In the genomic region with DNA sequence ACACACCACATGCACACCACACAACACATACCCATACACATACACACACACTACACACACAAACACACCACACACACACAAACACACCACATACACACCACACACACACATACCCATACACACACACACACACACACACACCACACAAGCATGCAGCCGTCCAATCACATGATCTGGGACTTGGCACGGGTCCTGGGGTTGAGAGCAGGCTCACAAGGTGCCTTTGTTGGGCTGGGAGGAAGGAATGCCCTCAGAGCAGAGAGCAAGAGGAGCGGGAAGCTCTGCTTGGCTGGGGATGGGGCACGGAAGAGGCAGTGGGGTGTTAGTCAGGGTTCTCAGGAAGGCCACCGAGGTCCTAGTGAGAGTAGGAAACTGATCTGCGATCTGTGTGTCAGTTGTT, we compare ENCODE assay signal across 17 mouse cellular contexts. TPM values are rescaled to one million over a fixed set of nuclear protein-coding genes. Genes with fewer than 3 reads are reported as not detected.
DNase-seq lines count a peak whose midpoint lies in the region; ATAC-seq and TF ChIP-seq lines count a peak whose summit lies in the region.
"Had no signal": no experiment of that assay in that cellular context is flagged by ENCODE, and none has a peak within 500 bp of the region (broad histone marks: within the 10 kb centered on the region; RNA-seq: fewer than 3 reads in every experiment).

No protein-coding gene starts in this region.

- H3K27me3 ChIP-seq in hindbrain, postnatal 0 days (ENCODE audit: insufficient read depth, low read length) = no peaks in the 10 kb centered on the region
- 0 out of 2 replicates have a peak, but pooled peaks cover 2% of the 10 kb centered on the region for H3K27me3 ChIP-seq in hindbrain, embryonic 13.5 days
- H3K27me3 ChIP-seq: Patski had no signal

- H3K36me3 ChIP-seq in hindbrain, postnatal 0 days (ENCODE audit: insufficient read depth, low read length) = no peaks in the 10 kb centered on the region
- H3K36me3 ChIP-seq in hindbrain, embryonic 13.5 days = no peaks in the 10 kb centered on the region
- H3K36me3 ChIP-seq: hindbrain, embryonic 10.5 days; midbrain, embryonic 13.5 days had no signal

- no peak overlapping the region for H3K4me3 ChIP-seq in hindbrain, postnatal 0 days (ENCODE audit: low read length)
- H3K4me3 ChIP-seq in hindbrain, embryonic 13.5 days = no peak overlapping the region
- H3K4me3 ChIP-seq: hindbrain, embryonic 10.5 days; midbrain, embryonic 13.5 days had no signal

- DNase-seq in cerebellum, adult 11-12 months = peak; percentile 31
- no peak for DNase-seq in cerebellum, adult 8-10 months
- DNase-seq in hindbrain, postnatal 0 days (ENCODE audit: low spot score) = peak; percentile 48
- peak; percentile 45 for DNase-seq in left cerebral cortex, postnatal 4 days
- DNase-seq in left cerebral cortex, postnatal 36 days (ENCODE audit: low spot score in 2 of 2) = no peak
- DNase-seq in brain, adult 2 months (ENCODE audit: low read depth, low spot score) = peak; percentile 88
- DNase-seq: adrenal gland, postnatal 36 days; lung, adult 2 months; thymus, adult 2 months had no signal

- no peak overlapping the region for H3K4me2 ChIP-seq in hindbrain, postnatal 0 days (ENCODE audit: low read depth, low read length)
- no peak overlapping the region for H3K4me2 ChIP-seq in hindbrain, embryonic 13.5 days
- H3K4me2 ChIP-seq: midbrain, embryonic 13.5 days had no signal

- H3K9ac ChIP-seq in hindbrain, postnatal 0 days (replicated peaks; ENCODE audit: low read length) = no peak overlapping the region
- H3K9ac ChIP-seq in hindbrain, embryonic 13.5 days = no peak overlapping the region
- H3K9ac ChIP-seq: midbrain, embryonic 13.5 days had no signal

- intact Hi-C loops in left cerebral cortex, postnatal 4 days (cut with DNase I) = no loop called here
- intact Hi-C loops in left cerebral cortex, postnatal 36 days (cut with DNase I) = no loop called here

- ATAC-seq in hindbrain, postnatal 0 days = no peak
- no peak for ATAC-seq in hindbrain, embryonic 13.5 days (ENCODE audit: low FRiP score)
- ATAC-seq in granulocyte monocyte progenitor cell, adult 5-6 weeks (replicated peaks; ENCODE audit: poor library complexity, severe bottlenecking) = no peak
- ATAC-seq: forebrain, embryonic 16.5 days; midbrain, embryonic 13.5 days; Patski had no signal

- no peak for TF ChIP-seq CTCF in hindbrain, postnatal 0 days (IDR thresholded peaks at IDR 0.05; ENCODE audit: low read depth)

- 51% methylated on average over 6 of the region's 6 CpGs for WGBS in hindbrain, postnatal 0 days
- WGBS in hindbrain, embryonic 13.5 days = 70% methylated on average over 6 of the region's 6 CpGs

- no peaks in the 10 kb centered on the region for H3K9me3 ChIP-seq in hindbrain, postnatal 0 days (ENCODE audit: low read length)
- no peaks in the 10 kb centered on the region for H3K9me3 ChIP-seq in hindbrain, embryonic 13.5 days
- H3K9me3 ChIP-seq: hindbrain, embryonic 10.5 days; midbrain, embryonic 13.5 days had no signal

- peaks cover 4% of the 10 kb centered on the region; the same call in 1 of the 2 replicates for H3K4me1 ChIP-seq in hindbrain, postnatal 0 days (ENCODE audit: insufficient read depth, low read length)
- peaks cover 14% of the 10 kb centered on the region; the same call in 1 of the 2 replicates for H3K4me1 ChIP-seq in hindbrain, embryonic 13.5 days (replicated peaks)

- H3K27ac ChIP-seq in hindbrain, postnatal 0 days = no peak overlapping the region
- H3K27ac ChIP-seq in hindbrain, embryonic 13.5 days = no peak overlapping the region
- H3K27ac ChIP-seq: hindbrain, embryonic 10.5 days; midbrain, embryonic 13.5 days had no signal

RNA-seq across cellular contexts. Expression of a gene that starts 3.9 kb away (rescaled TPM):
- total RNA-seq in hindbrain, postnatal 0 days (2014; rRNA removed) = 26.2 and 27.2 TPM in 2 replicates
- polyA plus RNA-seq in hindbrain, postnatal 0 days (2015; fragmentation: Nextera tagmentation; extraction: Ambion mirVana) = 18.9 and 22.1 TPM in 2 replicates
- 13.4 and 13.5 TPM in 2 replicates for polyA plus RNA-seq in hindbrain, embryonic 13.5 days (2015; fragmentation: Nextera tagmentation; extraction: Ambion mirVana)
- total RNA-seq in left cerebral cortex, postnatal 4 days (2021) = 100 to 1,000 TPM in 1 of 2 experiments, 10 to 100 TPM in 1; 96.7 to 106 TPM
- total RNA-seq in left cerebral cortex, postnatal 36 days (2021) = 100 to 1,000 TPM in 1 of 2 experiments, 10 to 100 TPM in 1; 97.9 to 136 TPM
- total RNA-seq in granulocyte monocyte progenitor cell, adult 5-6 weeks (2014; fragmentation: Nextera tagmentation) = 0.30 and 1.5 TPM in 2 replicates
- 0.09 and 0.46 TPM in 2 replicates for total RNA-seq in granulocyte monocyte progenitor cell, adult 5-6 weeks (2017)

RNA-seq across cellular contexts. Expression of a gene that starts 14.6 kb away (rescaled TPM):
- total RNA-seq in hindbrain, postnatal 0 days (2014; rRNA removed) = 82.0 and 106 TPM in 2 replicates
- polyA plus RNA-seq in hindbrain, postnatal 0 days (2015; fragmentation: Nextera tagmentation; extraction: Ambion mirVana) = 69.0 and 78.7 TPM in 2 replicates
- polyA plus RNA-seq in hindbrain, embryonic 13.5 days (2015; fragmentation: Nextera tagmentation; extraction: Ambion mirVana) = 37.5 and 40.2 TPM in 2 replicates
- 100 to 1,000 TPM; 104 to 111 TPM for total RNA-seq in left cerebral cortex, postnatal 4 days (2021)
- total RNA-seq in left cerebral cortex, postnatal 36 days (2021) = 100 to 1,000 TPM; 102 to 111 TPM
- not detected in 2 replicates for total RNA-seq in granulocyte monocyte progenitor cell, adult 5-6 weeks (2014; fragmentation: Nextera tagmentation)
- not detected in 2 replicates for total RNA-seq in granulocyte monocyte progenitor cell, adult 5-6 weeks (2017)
- total RNA-seq: common myeloid progenitor, adult 5-6 weeks; liver, adult 2 months had no signal
- polyA plus RNA-seq: liver, adult 2 months; lung, adult 2 months had no signal

RNA-seq across cellular contexts. Expression of a gene that starts 26.4 kb away (rescaled TPM):
- 118 and 126 TPM in 2 replicates for total RNA-seq in hindbrain, postnatal 0 days (2014; rRNA removed)
- polyA plus RNA-seq in hindbrain, postnatal 0 days (2015; fragmentation: Nextera tagmentation; extraction: Ambion mirVana) = 40.6 and 41.9 TPM in 2 replicates
- polyA plus RNA-seq in hindbrain, embryonic 13.5 days (2015; fragmentation: Nextera tagmentation; extraction: Ambion mirVana) = 42.3 and 44.0 TPM in 2 replicates
- total RNA-seq in left cerebral cortex, postnatal 4 days (2021) = 10 to 100 TPM; 57.8 to 59.8 TPM
- total RNA-seq in left cerebral cortex, postnatal 36 days (2021) = 10 to 100 TPM; 66.9 to 74.2 TPM
- 3.1 and 5.9 TPM in 2 replicates for total RNA-seq in granulocyte monocyte progenitor cell, adult 5-6 weeks (2014; fragmentation: Nextera tagmentation)
- 4.3 and 5.3 TPM in 2 replicates for total RNA-seq in granulocyte monocyte progenitor cell, adult 5-6 weeks (2017)

RNA-seq across cellular contexts. Expression of a gene that starts 49.1 kb away (rescaled TPM):
- total RNA-seq in hindbrain, postnatal 0 days (2014; rRNA removed) = 264 and 279 TPM in 2 replicates
- 275 and 290 TPM in 2 replicates for polyA plus RNA-seq in hindbrain, postnatal 0 days (2015; fragmentation: Nextera tagmentation; extraction: Ambion mirVana)
- 292 and 304 TPM in 2 replicates for polyA plus RNA-seq in hindbrain, embryonic 13.5 days (2015; fragmentation: Nextera tagmentation; extraction: Ambion mirVana)
- 100 to 1,000 TPM; 193 to 199 TPM for total RNA-seq in left cerebral cortex, postnatal 4 days (2021)
- 100 to 1,000 TPM; 169 to 176 TPM for total RNA-seq in left cerebral cortex, postnatal 36 days (2021)
- 33.8 and 47.9 TPM in 2 replicates for total RNA-seq in granulocyte monocyte progenitor cell, adult 5-6 weeks (2014; fragmentation: Nextera tagmentation)
- total RNA-seq in granulocyte monocyte progenitor cell, adult 5-6 weeks (2017) = 37.5 and 41.7 TPM in 2 replicates

RNA-seq across cellular contexts. Expression of a gene that starts 59.0 kb away (rescaled TPM):
- 73.5 and 79.1 TPM in 2 replicates for total RNA-seq in hindbrain, postnatal 0 days (2014; rRNA removed)
- polyA plus RNA-seq in hindbrain, postnatal 0 days (2015; fragmentation: Nextera tagmentation; extraction: Ambion mirVana) = 36.4 and 36.9 TPM in 2 replicates
- polyA plus RNA-seq in hindbrain, embryonic 13.5 days (2015; fragmentation: Nextera tagmentation; extraction: Ambion mirVana) = 45.0 and 46.9 TPM in 2 replicates
- total RNA-seq in left cerebral cortex, postnatal 4 days (2021) = 10 to 100 TPM; 53.6 to 56.5 TPM
- total RNA-seq in left cerebral cortex, postnatal 36 days (2021) = 10 to 100 TPM; 47.0 to 49.8 TPM
- total RNA-seq in granulocyte monocyte progenitor cell, adult 5-6 weeks (2014; fragmentation: Nextera tagmentation) = 23.3 and 24.4 TPM in 2 replicates
- 24.7 and 26.3 TPM in 2 replicates for total RNA-seq in granulocyte monocyte progenitor cell, adult 5-6 weeks (2017)

Comparison
In these comparisons a context has a peak if more than half of its experiments do, and no peak if none do; other contexts are left out.
1. DNase-seq: peak in cerebellum, adult 11-12 months (single experiment), hindbrain, postnatal 0 days (single experiment), left cerebral cortex, postnatal 4 days (single experiment) and brain, adult 2 months (single experiment); none in cerebellum, adult 8-10 months (single experiment) and left cerebral cortex, postnatal 36 days (0 of 2).
2. RNA of a gene that starts 3.9 kb away (total RNA-seq): 97.9 to 136 TPM in left cerebral cortex, postnatal 36 days, 96.7 to 106 TPM in left cerebral cortex, postnatal 4 days and 26.2 to 27.2 TPM in hindbrain, postnatal 0 days; 0.09 to 1.5 TPM in granulocyte monocyte progenitor cell, adult 5-6 weeks; every median in the first group is over 10 times any median in the second.
3. RNA of a gene that starts 14.6 kb away (total RNA-seq): 102 to 111 TPM in left cerebral cortex, postnatal 36 days, 104 to 111 TPM in left cerebral cortex, postnatal 4 days and 82.0 to 106 TPM in hindbrain, postnatal 0 days; not detected in granulocyte monocyte progenitor cell, adult 5-6 weeks; every median in the first group is over 10 times any median in the second.
4. RNA of a gene that starts 26.4 kb away (total RNA-seq): 118 to 126 TPM in hindbrain, postnatal 0 days, 66.9 to 74.2 TPM in left cerebral cortex, postnatal 36 days and 57.8 to 59.8 TPM in left cerebral cortex, postnatal 4 days; 3.1 to 5.9 TPM in granulocyte monocyte progenitor cell, adult 5-6 weeks; every median in the first group is over 4 times any median in the second.